In the genomic region with DNA sequence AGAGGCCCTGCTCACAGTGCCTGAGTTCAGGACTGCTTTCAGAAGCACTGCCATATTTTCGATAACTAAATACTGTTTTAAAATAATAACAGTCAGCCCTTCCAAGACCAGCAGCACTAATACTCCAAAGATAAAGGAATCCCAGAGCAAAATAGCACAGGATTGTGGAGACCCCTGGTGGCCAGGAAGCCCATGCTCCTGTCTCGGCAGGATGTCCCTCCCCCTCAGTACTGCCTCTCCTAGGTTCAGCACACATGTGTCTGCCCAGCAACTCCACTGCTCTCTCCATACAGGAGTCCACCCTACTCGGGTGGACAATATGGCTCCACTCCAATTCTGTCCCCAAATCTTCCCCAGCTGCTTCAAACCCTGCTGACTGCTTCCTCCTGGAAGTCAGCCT, we compare ENCODE assay signal across 9 mouse cellular contexts. TPM values are rescaled to one million over a fixed set of nuclear protein-coding genes. Genes with fewer than 3 reads are reported as not detected.
DNase-seq lines count a peak whose midpoint lies in the region; ATAC-seq and TF ChIP-seq lines count a peak whose summit lies in the region.
"Had no signal": no experiment of that assay in that cellular context is flagged by ENCODE, and none has a peak within 500 bp of the region (broad histone marks: within the 10 kb centered on the region; RNA-seq: fewer than 3 reads in every experiment).

No protein-coding gene starts in this region.

- no peak overlapping the region for H3K27ac ChIP-seq in kidney, adult 2 months (ENCODE audit: insufficient read depth, low read depth, low read length)
- no peak overlapping the region for H3K27ac ChIP-seq in forebrain, postnatal 0 days (ENCODE audit: low read depth, low read length)
- H3K27ac ChIP-seq in limb, embryonic 15.5 days: no peak overlapping the region
- H3K27ac ChIP-seq in neural tube, embryonic 13.5 days (replicated peaks): no peak overlapping the region

- peak; percentile 45 for DNase-seq in kidney, adult 2 months
- DNase-seq in kidney, adult 11 months: no peak
- DNase-seq in c-Kit-positive CD71-negative TER-119-negative erythroid progenitor cells, embryonic 14.5 days (ENCODE audit: low read depth): peak; percentile 32
- DNase-seq in forebrain, postnatal 0 days: peak; percentile 88
- DNase-seq in hindlimb bud, embryonic 11.5 days (ENCODE audit: extremely low spot score, low read depth, low spot score): peak; percentile 41
- DNase-seq in thymus, postnatal 25 days: peak; percentile 78

- no peaks in the 10 kb centered on the region for H3K36me3 ChIP-seq in kidney, adult 2 months (ENCODE audit: control insufficient read depth, insufficient read depth, low read length)
- no peaks in the 10 kb centered on the region for H3K36me3 ChIP-seq in forebrain, postnatal 0 days (ENCODE audit: insufficient read depth)
- H3K36me3 ChIP-seq in limb, embryonic 15.5 days: peaks cover 6% of the 10 kb centered on the region; the same call in 1 of the 2 replicates
- no peaks in the 10 kb centered on the region for H3K36me3 ChIP-seq in neural tube, embryonic 13.5 days

- peak; percentile 86 for ATAC-seq in forebrain, postnatal 0 days
- ATAC-seq in limb, embryonic 15.5 days (ENCODE audit: insufficient number of reproducible peaks, low FRiP score, low TSS enrichment, low read depth): peak; percentile 52; the same call in 1 of the 2 replicates
- ATAC-seq in neural tube, embryonic 13.5 days (ENCODE audit: low read depth): peak; percentile 71

- H3K9me3 ChIP-seq in forebrain, postnatal 0 days (ENCODE audit: low read length): no peaks in the 10 kb centered on the region
- H3K9me3 ChIP-seq in limb, embryonic 15.5 days: no peaks in the 10 kb centered on the region
- H3K9me3 ChIP-seq in neural tube, embryonic 13.5 days: no peaks in the 10 kb centered on the region
- H3K9me3 ChIP-seq: megakaryocyte, embryonic 14.5 days had no signal

- H3K4me2 ChIP-seq in forebrain, postnatal 0 days (ENCODE audit: low read depth): no peak overlapping the region
- no peak overlapping the region for H3K4me2 ChIP-seq in limb, embryonic 15.5 days
- H3K4me2 ChIP-seq in neural tube, embryonic 13.5 days: no peak overlapping the region

- TF ChIP-seq POLR2A in kidney, adult 2 months (IDR thresholded peaks at IDR 0.05; ENCODE audit: low read depth, low read length): no peak

- 33% methylated on average over 3 of the region's 3 CpGs for WGBS in kidney, adult 2 months
- 15% methylated on average over 3 of the region's 3 CpGs for WGBS in forebrain, postnatal 0 days
- WGBS in limb, embryonic 15.5 days: 12% methylated on average over 3 of the region's 3 CpGs
- WGBS in neural tube, embryonic 13.5 days: 28% methylated on average over 3 of the region's 3 CpGs

- no peaks in the 10 kb centered on the region for H3K27me3 ChIP-seq in kidney, adult 2 months (replicated peaks; ENCODE audit: control insufficient read depth, insufficient read depth, low read length)
- H3K27me3 ChIP-seq in forebrain, postnatal 0 days (ENCODE audit: insufficient read depth, low read length): no peaks in the 10 kb centered on the region
- peaks cover 9% of the 10 kb centered on the region; the same call in 1 of the 2 replicates for H3K27me3 ChIP-seq in limb, embryonic 15.5 days
- H3K27me3 ChIP-seq in neural tube, embryonic 13.5 days: no peaks in the 10 kb centered on the region

- H3K4me1 ChIP-seq in kidney, adult 2 months (ENCODE audit: control insufficient read depth, insufficient read depth, low read length): no peaks in the 10 kb centered on the region
- no peaks in the 10 kb centered on the region for H3K4me1 ChIP-seq in forebrain, postnatal 0 days (ENCODE audit: insufficient read depth)
- H3K4me1 ChIP-seq in limb, embryonic 15.5 days: 0 out of 2 replicates have a peak, but pooled peaks cover 7% of the 10 kb centered on the region
- peaks cover 8% of the 10 kb centered on the region; the same call in 1 of the 2 replicates for H3K4me1 ChIP-seq in neural tube, embryonic 13.5 days (replicated peaks)

- TF ChIP-seq CTCF in kidney, adult 2 months (conservative IDR thresholded peaks at IDR 0.05; ENCODE audit: insufficient read depth, insufficient read length, low read depth, low read length): peak; percentile 53
- TF ChIP-seq CTCF in forebrain, postnatal 0 days (IDR thresholded peaks at IDR 0.05; ENCODE audit: low read depth): peak; percentile 94

- H3K9ac ChIP-seq in forebrain, postnatal 0 days: no peak overlapping the region
- no peak overlapping the region for H3K9ac ChIP-seq in limb, embryonic 15.5 days
- no peak overlapping the region for H3K9ac ChIP-seq in neural tube, embryonic 13.5 days

- H3K4me3 ChIP-seq in kidney, adult 2 months (ENCODE audit: insufficient read depth, low read depth, low read length): no peak overlapping the region
- H3K4me3 ChIP-seq in forebrain, postnatal 0 days (ENCODE audit: low read depth, low read length): no peak overlapping the region
- no peak overlapping the region for H3K4me3 ChIP-seq in limb, embryonic 15.5 days
- no peak overlapping the region for H3K4me3 ChIP-seq in neural tube, embryonic 13.5 days
- H3K4me3 ChIP-seq: megakaryocyte, embryonic 14.5 days had no signal

RNA-seq across cellular contexts. Expression of gene Sardh, which starts 12.4 kb away (rescaled TPM):
- polyA plus RNA-seq in kidney, adult 2 months (2012; rRNA removed): 232 and 278 TPM in 2 replicates
- total RNA-seq in forebrain, postnatal 0 days (2014; rRNA removed): 7.2 and 7.5 TPM in 2 replicates
- polyA plus RNA-seq in forebrain, postnatal 0 days (2015; fragmentation: Nextera tagmentation; extraction: Ambion mirVana): 5.7 and 6.2 TPM in 2 replicates
- polyA plus RNA-seq in limb, embryonic 15.5 days (2015; fragmentation: Nextera tagmentation; extraction: Ambion mirVana): 8.6 and 10.3 TPM in 2 replicates
- 5.0 and 6.3 TPM in 2 replicates for polyA plus RNA-seq in neural tube, embryonic 13.5 days (2015; fragmentation: Nextera tagmentation; extraction: Ambion mirVana)

Comparison
In these comparisons a context has a peak if more than half of its experiments do, and no peak if none do; other contexts are left out.
1. RNA of gene Sardh, which starts 12.4 kb away (polyA plus RNA-seq): 232 to 278 TPM in kidney, adult 2 months; 8.6 to 10.3 TPM in limb, embryonic 15.5 days, 5.7 to 6.2 TPM in forebrain, postnatal 0 days and 5.0 to 6.3 TPM in neural tube, embryonic 13.5 days; every median in the first group is over 10 times any median in the second.
2. Peak in every context shown above with its lines, with median percentiles within 50 percentile points of each other: ATAC-seq.